Comparison of ENCODE assay signal across 8 mouse cellular contexts in genomic region chr14:45350931-45351859, GRCm38 (mm10). TPM values are rescaled to one million over a fixed set of nuclear protein-coding genes. Genes with fewer than 3 reads are reported as not detected.
A peak's percentile ranks its signal among the peaks of the same experiment; 100 is the strongest.
DNase-seq lines count a peak whose midpoint lies in the region; ATAC-seq and TF ChIP-seq lines count a peak whose summit lies in the region.

Gene Styx (plus strand): TSS chr14:45351093.

- no peaks in the 10 kb centered on the region for H3K27me3 ChIP-seq in Patski
- no peaks in the 10 kb centered on the region for H3K27me3 ChIP-seq in hindbrain, embryonic 14.5 days (ENCODE audit: control insufficient read depth, insufficient read depth, low read length)

- in situ Hi-C loops in Patski (cut with MboI; ENCODE audit: low pct_unique_long_range_greater_than_20kb), result no loop called here

- under 1% methylated on average over 67 of the region's 93 CpGs for whole genome bisulfite sequencing in hindbrain, embryonic 14.5 days

- peak; percentile 46 for DNase-seq in Patski (ENCODE audit: low read depth, low spot score)
- DNase-seq in cerebellum, postnatal 14 days, result peak; percentile 97
- peak; percentile 74 to 86 for DNase-seq in frontal cortex, postnatal 25 days (ENCODE audit: low spot score in 2 of 2)
- peak; percentile 91 for DNase-seq in hindbrain, embryonic 14.5 days (ENCODE audit: low spot score)
- DNase-seq in layer of hippocampus, postnatal 36 days, result peak; percentile 94 to 95
- DNase-seq in lung, postnatal 36 days, result peak; percentile 96
- peak; percentile 96 for DNase-seq in retina, postnatal 1 day
- DNase-seq in urinary bladder, adult 18-20 months (ENCODE audit: low spot score in 2 of 2), result peak; percentile 93 to 95

- peak within 1 kb of the TSS; percentile 72 for H3K9ac ChIP-seq in hindbrain, embryonic 14.5 days

- no peak for TF ChIP-seq CTCF in Patski (IDR thresholded peaks at IDR 0.05)

- peaks cover 6% of the 10 kb centered on the region for H3K4me1 ChIP-seq in hindbrain, embryonic 14.5 days (replicated peaks; ENCODE audit: control insufficient read depth, insufficient read depth, low read length)

- POLR2A ChIA-PET in Patski (lab: Charles Lee), result no interaction called here

- CTCF ChIA-PET in Patski (lab: Charles Lee), result interaction anchor here (2.1 kb wide), 1 partner anchor 22 kb away, joined by 6 read pairs; the partner anchor contains the start of gene Psmc6

- ATAC-seq in Patski, result peak; percentile 96
- peak; percentile 97 for ATAC-seq in hindbrain, embryonic 14.5 days (ENCODE audit: low FRiP score)

- H3K36me3 ChIP-seq in hindbrain, embryonic 14.5 days (replicated peaks; ENCODE audit: control insufficient read depth, insufficient read depth), result peaks cover 40% of the 10 kb centered on the region

- peak within 1 kb of the TSS; percentile 72 for H3K4me2 ChIP-seq in hindbrain, embryonic 14.5 days (replicated peaks)

- H3K9me3 ChIP-seq in hindbrain, embryonic 14.5 days (ENCODE audit: control insufficient read depth, low read length), result no peaks in the 10 kb centered on the region

- H3K27ac ChIP-seq in hindbrain, embryonic 14.5 days, result peak within 1 kb of the TSS; percentile 73

- H3K4me3 ChIP-seq in hindbrain, embryonic 14.5 days (replicated peaks; ENCODE audit: low read length), result peak within 1 kb of the TSS; percentile 62

RNA-seq across cellular contexts. Expression of gene Styx, which starts in this region (rescaled TPM):
- polyA plus RNA-seq in Patski (2021), result 18.6 TPM
- 69.1 and 72.1 TPM in 2 replicates for polyA plus RNA-seq in hindbrain, embryonic 14.5 days (2014; fragmentation: Nextera tagmentation; extraction: Ambion mirVana)
- 10 to 100 TPM; 19.5 to 22.4 TPM for total RNA-seq in layer of hippocampus, postnatal 36 days (2021)

Comparison
In these comparisons a context has a peak if more than half of its experiments do, and no peak if none do; other contexts are left out.
1. Peak in every context shown above with its lines: DNase-seq, ATAC-seq, H3K4me3 ChIP-seq and H3K27ac ChIP-seq.
2. DNase-seq: peak in every context shown above with its lines; median percentile 97 in cerebellum, postnatal 14 days; 96 in lung, postnatal 36 days; 96 in retina, postnatal 1 day; 94 in layer of hippocampus, postnatal 36 days; 94 in urinary bladder, adult 18-20 months; 91 in hindbrain, embryonic 14.5 days; 80 in frontal cortex, postnatal 25 days; 46 in Patski.